Mouse (Mus musculus): ENCODE results near the gene Setd1b. TPM values are rescaled to one million over a fixed set of nuclear protein-coding genes. Genes with fewer than 3 reads are reported as not detected.

The Setd1b gene
- total and polyA plus RNA-seq, 2 experiments = 1.8 to 7.2 TPM

- Histone ChIP-seq H3K4me1 (ENCODE audit: control insufficient read depth, insufficient read depth, low read length) (peaks cover 13% of the 10 kb centered on the region), H3K79me2 (ENCODE audit: control insufficient read depth, insufficient read depth, low read length) (peaks cover 19% of the 10 kb centered on the region; the same call in 1 of the 2 replicates), H3K27me3 (ENCODE audit: control insufficient read depth, insufficient read depth, low read length) (no peaks in the 10 kb centered on the region), H3K36me3 (ENCODE audit: control insufficient read depth, insufficient read depth, low read length) (peaks cover 9% of the 10 kb centered on the region; the same call in 1 of the 2 replicates), H3K4me3 (ENCODE audit: insufficient read depth, low read depth, low read length) (peak overlapping the region; percentile 47), H3K27ac (replicated peaks; ENCODE audit: insufficient read depth, low read depth, low read length) (peak overlapping the region; percentile 45), H3K9ac (ENCODE audit: low read depth, low read length) (peak overlapping the region; percentile 57)
- WGBS = 5% methylated on average over 17 of the region's 17 CpGs
- peak; percentile 75 for DNase-seq (ENCODE audit: extremely low read depth, low read depth, low spot score)
- no peak for TF ChIP-seq CTCF (IDR thresholded peaks at IDR 0.05; ENCODE audit: low read depth, low read length)
- no peak for TF ChIP-seq POLR2A (IDR thresholded peaks at IDR 0.05; ENCODE audit: extremely low read depth, insufficient read depth, low read length)
Measured at GRCm38 (mm10) chr5:123143971-123144745, 2.2 kb downstream of the Setd1b start.

DNA sequence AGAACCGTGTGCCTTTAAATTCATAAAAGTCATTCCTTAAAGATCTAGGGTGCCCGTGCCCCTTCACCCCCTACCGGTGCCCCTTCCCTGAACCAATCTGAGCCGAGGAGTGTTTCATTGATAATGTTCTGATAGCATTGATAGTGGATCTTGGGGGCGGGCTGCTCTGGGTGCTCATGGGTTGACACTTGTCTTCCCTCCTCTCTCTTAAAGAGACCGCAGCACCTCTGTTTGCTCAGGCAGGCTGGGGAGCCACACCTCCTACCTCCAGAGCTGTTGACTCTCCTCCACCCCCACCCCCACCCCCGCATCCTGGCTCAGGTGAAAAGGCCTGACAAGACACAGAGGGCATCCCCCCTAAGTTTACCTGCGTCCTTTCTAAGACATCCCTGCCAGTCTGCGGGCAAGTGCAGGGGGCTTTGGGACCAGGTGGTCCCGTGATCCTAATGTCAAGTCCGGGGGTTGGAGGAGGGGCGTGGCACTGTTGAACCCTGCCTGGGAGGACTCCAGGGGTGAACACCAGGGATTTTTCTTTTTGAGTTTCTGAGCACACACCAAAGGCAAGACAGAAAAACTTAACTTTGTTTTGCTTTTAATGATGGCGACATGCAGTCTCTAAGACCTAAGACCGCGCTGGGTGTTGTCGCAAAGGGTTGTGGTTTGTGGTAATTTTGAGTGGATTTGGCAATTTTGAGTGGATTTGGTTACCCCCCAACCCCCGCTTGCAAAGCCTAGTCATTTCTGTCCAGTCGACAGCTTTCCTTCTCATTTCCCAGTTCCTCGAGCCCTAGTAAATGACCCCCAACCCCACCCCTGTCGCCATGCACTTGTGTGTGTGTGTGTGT, 3.0 kb downstream of the Setd1b start:
- Histone ChIP-seq H3K9ac (ENCODE audit: low read depth, low read length) (peak overlapping the region; percentile 57), H3K27me3 (ENCODE audit: control insufficient read depth, insufficient read depth, low read length) (no peaks in the 10 kb centered on the region), H3K79me2 (ENCODE audit: control insufficient read depth, insufficient read depth, low read length) (peaks cover 19% of the 10 kb centered on the region; the same call in 1 of the 2 replicates), H3K4me1 (ENCODE audit: control insufficient read depth, insufficient read depth, low read length) (peaks cover 16% of the 10 kb centered on the region), H3K4me3 (ENCODE audit: insufficient read depth, low read depth, low read length) (peak overlapping the region; percentile 47), H3K36me3 (ENCODE audit: control insufficient read depth, insufficient read depth, low read length) (peaks cover 9% of the 10 kb centered on the region; the same call in 1 of the 2 replicates), H3K27ac (replicated peaks; ENCODE audit: insufficient read depth, low read depth, low read length) (peak overlapping the region; percentile 45)
- TF ChIP-seq CTCF (IDR thresholded peaks at IDR 0.05; ENCODE audit: low read depth, low read length) (no peak), POLR2A (IDR thresholded peaks at IDR 0.05; ENCODE audit: extremely low read depth, insufficient read depth, low read length) (no peak)
- DNase-seq (ENCODE audit: extremely low read depth, low read depth, low spot score) = peak; percentile 53
- whole genome bisulfite sequencing = 37% methylated on average over 20 of the region's 20 CpGs

DNA sequence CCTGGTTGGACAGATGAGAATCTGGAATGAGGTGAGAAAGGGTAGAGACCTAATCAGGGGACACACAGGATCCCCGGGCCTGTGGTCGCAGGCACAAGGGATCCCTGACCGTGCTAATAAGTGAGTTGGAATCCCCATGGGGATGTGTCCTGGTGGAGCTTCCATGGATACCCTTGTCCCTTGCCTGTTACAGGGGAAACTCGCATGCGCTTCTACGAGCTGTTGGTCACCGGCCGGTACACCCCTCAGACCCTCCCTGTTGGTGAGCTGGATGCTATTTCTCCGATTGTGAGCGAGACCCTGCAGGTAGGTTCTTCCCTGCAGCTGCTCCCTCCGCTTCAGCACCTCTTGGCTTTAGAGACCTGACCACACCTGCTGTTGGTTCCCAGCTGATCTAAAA, 4.4 kb downstream of the Setd1b start:
- Histone ChIP-seq H3K36me3 (ENCODE audit: control insufficient read depth, insufficient read depth, low read length) (peaks cover 9% of the 10 kb centered on the region; the same call in 1 of the 2 replicates), H3K79me2 (ENCODE audit: control insufficient read depth, insufficient read depth, low read length) (peaks cover 23% of the 10 kb centered on the region; the same call in 1 of the 2 replicates), H3K4me1 (ENCODE audit: control insufficient read depth, insufficient read depth, low read length) (peaks cover 20% of the 10 kb centered on the region), H3K9ac (ENCODE audit: low read depth, low read length) (no peak overlapping the region), H3K27ac (replicated peaks; ENCODE audit: insufficient read depth, low read depth, low read length) (no peak overlapping the region), H3K4me3 (ENCODE audit: insufficient read depth, low read depth, low read length) (no peak overlapping the region), H3K27me3 (ENCODE audit: control insufficient read depth, insufficient read depth, low read length) (no peaks in the 10 kb centered on the region)
- TF ChIP-seq POLR2A (IDR thresholded peaks at IDR 0.05; ENCODE audit: extremely low read depth, insufficient read depth, low read length) = no peak
- no peak for TF ChIP-seq CTCF (IDR thresholded peaks at IDR 0.05; ENCODE audit: low read depth, low read length)
- DNase-seq (ENCODE audit: extremely low read depth, low read depth, low spot score) = no peak
- 93% methylated on average over 11 of the region's 11 CpGs for WGBS

- no peak for DNase-seq (ENCODE audit: extremely low read depth, low read depth, low spot score)
- WGBS = 92% methylated on average over 17 of the region's 17 CpGs
- peaks cover 25% of the 10 kb centered on the region; the same call in 1 of the 2 replicates for H3K79me2 ChIP-seq (ENCODE audit: control insufficient read depth, insufficient read depth, low read length)
- H3K27ac ChIP-seq (replicated peaks; ENCODE audit: insufficient read depth, low read depth, low read length) = no peak overlapping the region
- H3K4me1 ChIP-seq (ENCODE audit: control insufficient read depth, insufficient read depth, low read length) = peaks cover 20% of the 10 kb centered on the region
- H3K27me3 ChIP-seq (ENCODE audit: control insufficient read depth, insufficient read depth, low read length) = no peaks in the 10 kb centered on the region
- H3K9ac ChIP-seq (ENCODE audit: low read depth, low read length) = no peak overlapping the region
- TF ChIP-seq POLR2A (IDR thresholded peaks at IDR 0.05; ENCODE audit: extremely low read depth, insufficient read depth, low read length) = no peak
- TF ChIP-seq CTCF (IDR thresholded peaks at IDR 0.05; ENCODE audit: low read depth, low read length) = no peak
- peaks cover 14% of the 10 kb centered on the region; the same call in 1 of the 2 replicates for H3K36me3 ChIP-seq (ENCODE audit: control insufficient read depth, insufficient read depth, low read length)
- no peak overlapping the region for H3K4me3 ChIP-seq (ENCODE audit: insufficient read depth, low read depth, low read length)
Measured at GRCm38 (mm10) chr5:123147569-123147968, 5.6 kb downstream of the Setd1b start.

DNA sequence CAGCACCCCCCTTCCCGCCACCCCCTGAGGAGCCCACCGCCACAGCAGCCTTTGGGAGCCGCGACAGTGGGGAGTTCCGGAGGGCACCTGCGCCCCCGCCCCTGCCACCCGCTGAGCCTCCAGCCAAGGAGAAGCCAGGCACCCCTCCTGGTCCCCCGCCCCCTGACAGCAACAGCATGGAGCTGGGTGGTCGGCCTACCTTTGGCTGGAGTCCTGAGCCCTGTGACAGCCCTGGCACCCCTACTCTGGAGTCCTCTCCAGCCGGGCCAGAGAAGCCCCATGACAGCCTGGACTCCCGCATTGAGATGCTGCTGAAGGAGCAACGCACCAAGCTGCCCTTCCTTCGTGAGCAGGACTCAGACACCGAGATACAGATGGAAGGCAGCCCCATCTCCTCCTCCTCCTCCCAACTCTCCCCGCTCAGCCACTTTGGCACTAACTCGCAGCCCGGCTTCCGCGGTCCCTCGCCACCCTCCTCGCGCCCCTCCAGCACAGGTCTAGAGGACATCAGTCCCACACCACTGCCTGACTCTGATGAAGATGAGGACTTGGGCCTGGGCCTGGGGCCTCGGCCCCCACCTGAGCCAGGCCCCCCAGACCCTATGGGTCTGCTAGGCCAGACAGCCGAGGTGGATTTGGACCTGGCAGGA, 6.2 kb downstream of the Setd1b start:
- H3K4me1 ChIP-seq (ENCODE audit: control insufficient read depth, insufficient read depth, low read length) = peaks cover 20% of the 10 kb centered on the region
- peaks cover 23% of the 10 kb centered on the region; the same call in 1 of the 2 replicates for H3K79me2 ChIP-seq (ENCODE audit: control insufficient read depth, insufficient read depth, low read length)
- H3K27me3 ChIP-seq (ENCODE audit: control insufficient read depth, insufficient read depth, low read length) = no peaks in the 10 kb centered on the region
- 91% methylated on average over 25 of the region's 25 CpGs for WGBS
- no peak overlapping the region for H3K4me3 ChIP-seq (ENCODE audit: insufficient read depth, low read depth, low read length)
- no peak for DNase-seq (ENCODE audit: extremely low read depth, low read depth, low spot score)
- peaks cover 19% of the 10 kb centered on the region; the same call in 1 of the 2 replicates for H3K36me3 ChIP-seq (ENCODE audit: control insufficient read depth, insufficient read depth, low read length)
- no peak overlapping the region for H3K9ac ChIP-seq (ENCODE audit: low read depth, low read length)
- TF ChIP-seq POLR2A (IDR thresholded peaks at IDR 0.05; ENCODE audit: extremely low read depth, insufficient read depth, low read length) (no peak), CTCF (IDR thresholded peaks at IDR 0.05; ENCODE audit: low read depth, low read length) (no peak)
- no peak overlapping the region for H3K27ac ChIP-seq (replicated peaks; ENCODE audit: insufficient read depth, low read depth, low read length)
